Mouse (Mus musculus) thymus, adult 18-20 months (tissue): ENCODE results near the gene Whrn.

Experiments
- DNase-seq, 2 experiments: peaks; one replicate each; pipeline ENCODE4 v3.0.0; 2022; ENCODE audit warnings: mixed read lengths in 2 of 2

Gene Whrn

GRCm38 (mm10) chr4:63443101-63443500 is 52.7 kb downstream of the Whrn start:
- DNase-seq, result no peak

- no peak for DNase-seq
These were observed 54.2 kb downstream of the Whrn start for GRCm38 (mm10) chr4:63441616-63442015.

- no peak for DNase-seq
These were observed 55.5 kb downstream of the Whrn start for GRCm38 (mm10) chr4:63440262-63440661.

- DNase-seq, result no peak
These were observed 57.8 kb downstream of the Whrn start for GRCm38 (mm10) chr4:63437968-63438367.

GRCm38 (mm10) chr4:63437119-63437815 is 58.5 kb downstream of the Whrn start:
- no peak for DNase-seq

- DNase-seq, result no peak
These were observed 60.4 kb downstream of the Whrn start for GRCm38 (mm10) chr4:63435402-63435801.

GRCm38 (mm10) chr4:63431098-63431497 is 64.7 kb downstream of the Whrn start:
- DNase-seq, result no peak

- DNase-seq, result no peak
These were observed 65.4 kb downstream of the Whrn start for GRCm38 (mm10) chr4:63430357-63430756.

GRCm38 (mm10) chr4:63426308-63426707 is 69.5 kb downstream of the Whrn start:
- no peak for DNase-seq

GRCm38 (mm10) chr4:63423811-63424210 is 72.0 kb downstream of the Whrn start:
- DNase-seq, result no peak

- DNase-seq, result no peak
These were observed 72.6 kb downstream of the Whrn start for GRCm38 (mm10) chr4:63423231-63423630.

GRCm38 (mm10) chr4:63420143-63420920 is 75.5 kb downstream of the Whrn start:
- no peak for DNase-seq

- no peak for DNase-seq
These were observed 77.5 kb downstream of the Whrn start for GRCm38 (mm10) chr4:63418270-63418669.

GRCm38 (mm10) chr4:63417318-63417957 is 78.4 kb downstream of the Whrn start:
- DNase-seq, result peak in 1 of 2 experiments; percentile 53

GRCm38 (mm10) chr4:63414951-63415350 is 80.8 kb downstream of the Whrn start:
- no peak for DNase-seq

GRCm38 (mm10) chr4:63411222-63411621 is 84.6 kb downstream of the Whrn start:
- no peak for DNase-seq

GRCm38 (mm10) chr4:63410583-63410934 is 85.2 kb downstream of the Whrn start:
- DNase-seq, result peak; percentile 94

GRCm38 (mm10) chr4:63409908-63410582 is 85.7 kb downstream of the Whrn start:
- peak; percentile 72 to 81 for DNase-seq

GRCm38 (mm10) chr4:63409317-63409907 is 86.4 kb downstream of the Whrn start:
- no peak for DNase-seq

- no peak for DNase-seq
These were observed 87.1 kb downstream of the Whrn start for GRCm38 (mm10) chr4:63408649-63409048.

- DNase-seq, result no peak
These were observed 87.5 kb downstream of the Whrn start for GRCm38 (mm10) chr4:63408247-63408646.

GRCm38 (mm10) chr4:63405683-63406082 is 90.1 kb downstream of the Whrn start:
- no peak for DNase-seq

GRCm38 (mm10) chr4:63405051-63405450 is 90.7 kb downstream of the Whrn start:
- peak; percentile 60 to 78 for DNase-seq
